Mouse (Mus musculus) kidney, adult 2 months (tissue): Measurements from ENCODE around the gene Cnst.

Experiments
- CTCF ChIP-seq: fragments of 200-500 bp; conservative IDR thresholded peaks from 2 replicates; pipeline ENCODE4 v1.5.1; 2011; ENCODE audit warnings: low read depth, mild to moderate bottlenecking, control low read depth, low read length, moderate library complexity, mixed read lengths; ENCODE audit not compliant: insufficient read depth, insufficient read length
- POLR2A ChIP-seq: fragments of 200-500 bp; IDR thresholded peaks from one replicate; pipeline ENCODE4 v1.6.1; 2011; ENCODE audit warnings: low read depth, low read length, control low read depth

DNA sequence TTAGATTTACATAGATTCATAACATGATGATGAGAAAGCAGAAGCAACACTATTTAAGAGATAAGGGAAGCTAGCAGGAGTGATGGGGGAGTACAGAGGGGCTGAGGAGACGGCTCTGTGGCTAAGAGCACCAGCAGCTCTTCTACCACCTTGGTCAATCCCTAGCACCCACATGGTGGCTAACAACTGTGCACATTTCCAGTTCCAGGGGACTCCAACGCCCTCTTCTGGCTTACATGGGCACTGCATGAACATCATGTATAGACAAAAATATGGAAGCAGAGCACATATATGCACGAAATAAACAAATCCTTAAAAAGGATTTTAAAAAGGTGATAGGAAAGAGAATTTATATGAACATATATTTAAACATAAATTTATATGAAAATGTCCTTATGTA, 4.7 kb upstream of the Cnst start:
- TF ChIP-seq CTCF, result peak; percentile 37; the same call in 1 of the 2 replicates
- TF ChIP-seq POLR2A, result no peak
